Mouse (Mus musculus): Measurements from ENCODE around the gene Slc25a3. TPM values are rescaled to one million over a fixed set of nuclear protein-coding genes. Genes with fewer than 3 reads are reported as not detected.

Gene Slc25a3
- polyA plus RNA-seq, 1 experiment: 781 TPM

- 27% methylated on average over 1 of the region's 1 CpGs for WGBS
- TF ChIP-seq POLR2A (IDR thresholded peaks at IDR 0.05; ENCODE audit: low read depth, low read length): no peak
- no peak for TF ChIP-seq CTCF (IDR thresholded peaks at IDR 0.05; ENCODE audit: extremely low read depth, insufficient read length, insufficient replicate concordance, low read depth, low read length)
- H3K4me1 ChIP-seq (ENCODE audit: control insufficient read depth, insufficient read depth, insufficient read length, low read length): no peaks in the 10 kb centered on the region
- H3K27me3 ChIP-seq (ENCODE audit: control insufficient read depth, insufficient read depth, low read length): no peaks in the 10 kb centered on the region
- H3K4me3 ChIP-seq (ENCODE audit: low read depth, low read length): no peak overlapping the region
- no peak overlapping the region for H3K27ac ChIP-seq (ENCODE audit: insufficient read depth, low read depth, low read length)
- peaks cover 62% of the 10 kb centered on the region for H3K36me3 ChIP-seq (ENCODE audit: control insufficient read depth, insufficient read depth, low read length)
These were observed 52.1 kb downstream of the Slc25a3 start for GRCm38 (mm10) chr10:91071768-91072167.

Other genes starting within 250 kb of the Slc25a3 start
- gene Apaf1, start 41.3 kb downstream of the Slc25a3 start, polyA plus RNA-seq (2012; rRNA removed): 8.4 and 13.1 TPM in 2 replicates
- 0.67 and 0.85 TPM in 2 replicates for gene Ikbip, start 41.1 kb downstream of the Slc25a3 start, polyA plus RNA-seq (2012; rRNA removed)
- 18.5 and 29.0 TPM in 2 replicates for gene Tmpo, start 57.3 kb upstream of the Slc25a3 start, polyA plus RNA-seq (2012; rRNA removed)

Measured in small intestine, adult 2 months (tissue).